ENCODE assay signal across 26 mouse cellular contexts in genomic region chr12:87449456-87449855, GRCm38 (mm10). TPM values are rescaled to one million over a fixed set of nuclear protein-coding genes. Genes with fewer than 3 reads are reported as not detected.
"Had no signal": no experiment of that assay in that cellular context is flagged by ENCODE, and none has a peak within 500 bp of the region (broad histone marks: within the 10 kb centered on the region; RNA-seq: fewer than 3 reads in every experiment).

No protein-coding gene starts in this region.

- H3K4me1 ChIP-seq: stomach, embryonic 15.5 days had no signal

- H3K9ac ChIP-seq: neural tube, embryonic 12.5 days; neural tube, embryonic 13.5 days; neural tube, embryonic 15.5 days; stomach, embryonic 15.5 days had no signal

- H3K4me2 ChIP-seq: neural tube, embryonic 12.5 days; neural tube, embryonic 13.5 days; neural tube, embryonic 15.5 days; stomach, embryonic 15.5 days had no signal

- H3K9me3 ChIP-seq: neural tube, embryonic 12.5 days; neural tube, embryonic 13.5 days; neural tube, embryonic 15.5 days; stomach, embryonic 15.5 days had no signal

- H3K27ac ChIP-seq: neural tube, embryonic 12.5 days; neural tube, embryonic 13.5 days; neural tube, embryonic 15.5 days; stomach, embryonic 15.5 days; stomach, postnatal 0 days had no signal

- H3K27me3 ChIP-seq: neural tube, embryonic 12.5 days; neural tube, embryonic 13.5 days; neural tube, embryonic 15.5 days; stomach, embryonic 15.5 days had no signal

- H3K4me3 ChIP-seq: neural tube, embryonic 12.5 days; neural tube, embryonic 13.5 days; neural tube, embryonic 15.5 days; stomach, embryonic 15.5 days had no signal

- DNase-seq: retina, postnatal 1 day; right cerebral cortex, adult 18-20 months; right cerebral cortex, postnatal 14 days; right cerebral cortex, postnatal 25 days; right cerebral cortex, postnatal 4 days; spleen, adult 18-20 months; thymus, adult 18-20 months; thymus, adult 2 months; thymus, postnatal 14 days; thymus, postnatal 25 days; thymus, postnatal 36 days; thymus, postnatal 4 days had no signal

RNA-seq across cellular contexts. Expression of gene Gm5788, which starts 45.1 kb away (rescaled TPM):
- total RNA-seq: neutrophil, adult 5-6 weeks had no signal
- polyA plus RNA-seq: neural tube, embryonic 12.5 days; neural tube, embryonic 13.5 days; neural tube, embryonic 14.5 days; neural tube, embryonic 15.5 days; small intestine, adult 2 months; spleen, adult 2 months; stomach, embryonic 14.5 days; stomach, embryonic 15.5 days; stomach, embryonic 16.5 days; stomach, postnatal 0 days; testis, adult 2 months; thymus, adult 2 months; thymus, postnatal 0 days; urinary bladder, adult 2 months had no signal
